Mouse (Mus musculus) CD4-positive, CD25-positive, alpha-beta regulatory T cell, adult 4 months (primary cell): ENCODE measurements around the gene Hoxc6. TPM values are rescaled to one million over a fixed set of nuclear protein-coding genes. Genes with fewer than 3 reads are reported as not detected.

Experiments
- ATAC-seq: one replicate; pipeline ENCODE4 v1.8.0; 2017
- polyA plus RNA-seq, 2 experiments: library from polyadenylated mRNA; unstranded; fragments of 100-300 nt; shearing (Covaris generic); gene quantifications; one replicate each; pipeline ENCODE4 v1.2.1; 2017

The Hoxc6 gene
- polyA plus RNA-seq, 2 experiments from 2014 or later: not detected

GRCm38 (mm10) chr15:102969296-102969695, 28.8 kb upstream of the Hoxc6 start:
- no peak for ATAC-seq

GRCm38 (mm10) chr15:102970740-102971139, 27.3 kb upstream of the Hoxc6 start:
- no peak for ATAC-seq

GRCm38 (mm10) chr15:102972254-102972653, 25.8 kb upstream of the Hoxc6 start:
- no peak for ATAC-seq

- no peak for ATAC-seq
Observed at GRCm38 (mm10) chr15:102972753-102973152, 25.3 kb upstream of the Hoxc6 start.

GRCm38 (mm10) chr15:102975034-102975433, 23.0 kb upstream of the Hoxc6 start:
- no peak for ATAC-seq

GRCm38 (mm10) chr15:102975688-102976111, 22.4 kb upstream of the Hoxc6 start:
- no peak for ATAC-seq

GRCm38 (mm10) chr15:102976171-102976570, 21.9 kb upstream of the Hoxc6 start, which contains the start of gene Hoxc9:
TSS of gene Hoxc9 (plus strand) at chr15:102976439.
- ATAC-seq: no peak

- ATAC-seq: peak; percentile 55
Observed at GRCm38 (mm10) chr15:102976631-102977422, 21.2 kb upstream of the Hoxc6 start.

- ATAC-seq: peak; percentile 44
Observed at GRCm38 (mm10) chr15:102977423-102977974, 20.6 kb upstream of the Hoxc6 start.

GRCm38 (mm10) chr15:102978615-102979515, 19.2 kb upstream of the Hoxc6 start:
- ATAC-seq: no peak

GRCm38 (mm10) chr15:102979936-102980335, 18.1 kb upstream of the Hoxc6 start:
- ATAC-seq: no peak

GRCm38 (mm10) chr15:102980352-102980751, 17.7 kb upstream of the Hoxc6 start:
- ATAC-seq: no peak

- no peak for ATAC-seq
Observed at GRCm38 (mm10) chr15:102980912-102981311, 17.1 kb upstream of the Hoxc6 start.

GRCm38 (mm10) chr15:102981379-102982288, 16.4 kb upstream of the Hoxc6 start:
- ATAC-seq: peak; percentile 24

GRCm38 (mm10) chr15:102983716-102984115, 14.3 kb upstream of the Hoxc6 start:
- no peak for ATAC-seq

- no peak for ATAC-seq
Observed at GRCm38 (mm10) chr15:102984521-102984920, 13.5 kb upstream of the Hoxc6 start.

GRCm38 (mm10) chr15:102984925-102985324, 13.1 kb upstream of the Hoxc6 start:
- ATAC-seq: no peak

- ATAC-seq: peak; percentile 78
Observed at GRCm38 (mm10) chr15:102987124-102987833, 10.8 kb upstream of the Hoxc6 start.

- no peak for ATAC-seq
Observed at GRCm38 (mm10) chr15:102988078-102988477, 10.0 kb upstream of the Hoxc6 start.

GRCm38 (mm10) chr15:102990461-102991397, 7.3 kb upstream of the Hoxc6 start, which contains the start of gene Hoxc8:
TSS of gene Hoxc8 (plus strand) at chr15:102990607.
- no peak for ATAC-seq
